Mouse (Mus musculus): ENCODE data around the gene Serinc5.

- TF ChIP-seq CTCF (IDR thresholded peaks at IDR 0.05; ENCODE audit: extremely low read depth, insufficient read depth, low read length) (no peak), POLR2A (IDR thresholded peaks at IDR 0.05; ENCODE audit: extremely low read depth, insufficient read depth, low read length) (no peak)
These were observed 70.7 kb downstream of the Serinc5 start for GRCm38 (mm10) chr13:92681541-92681940.
